Mouse (Mus musculus) kidney, adult 8-10 months (tissue): ENCODE data around the gene 2410015M20Rik.

Experiments used
- DNase-seq, 2 experiments: peaks; one replicate each; pipeline ENCODE4 v3.0.0; 2022

2410015M20Rik gene

DNA sequence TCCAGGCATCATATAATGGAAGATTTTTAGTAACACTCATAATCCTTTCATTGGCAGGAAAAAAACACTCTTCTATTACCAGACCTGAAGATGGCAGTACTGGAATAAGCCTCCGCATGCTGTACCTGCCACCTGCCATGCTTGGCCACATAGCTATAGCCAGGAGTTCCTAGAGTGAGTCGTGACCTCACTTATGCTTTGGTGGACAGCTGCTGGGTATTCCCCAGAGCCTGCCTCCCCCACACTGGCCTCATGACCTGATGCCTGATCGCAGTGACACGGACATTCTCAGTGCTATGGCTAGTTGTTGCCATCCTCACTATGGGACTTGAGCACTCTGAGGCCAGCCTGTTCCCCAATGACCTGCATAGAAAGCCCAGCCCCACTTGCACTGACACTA lies 39.3 kb downstream of the 2410015M20Rik start:
- no peak for DNase-seq

DNA sequence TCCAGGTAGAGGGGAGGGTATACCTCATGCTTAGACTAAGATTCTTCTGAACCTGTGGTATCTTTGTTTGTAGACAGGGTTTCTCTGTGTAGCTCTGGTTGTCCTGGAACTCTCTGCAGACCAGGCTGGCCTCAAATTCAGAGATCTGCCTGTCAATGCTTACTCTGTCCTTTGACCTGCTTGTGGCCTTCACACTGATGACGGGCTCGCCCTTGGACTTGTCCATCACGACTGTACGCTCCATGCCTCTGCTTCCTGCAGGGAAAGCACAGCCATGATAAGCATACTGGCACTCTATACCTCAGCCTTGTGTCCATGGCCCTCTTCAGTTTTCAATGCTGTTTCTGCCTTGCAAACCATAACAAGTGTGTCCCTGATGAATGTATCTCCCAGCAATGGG lies 42.2 kb downstream of the 2410015M20Rik start:
- no peak for DNase-seq

DNA sequence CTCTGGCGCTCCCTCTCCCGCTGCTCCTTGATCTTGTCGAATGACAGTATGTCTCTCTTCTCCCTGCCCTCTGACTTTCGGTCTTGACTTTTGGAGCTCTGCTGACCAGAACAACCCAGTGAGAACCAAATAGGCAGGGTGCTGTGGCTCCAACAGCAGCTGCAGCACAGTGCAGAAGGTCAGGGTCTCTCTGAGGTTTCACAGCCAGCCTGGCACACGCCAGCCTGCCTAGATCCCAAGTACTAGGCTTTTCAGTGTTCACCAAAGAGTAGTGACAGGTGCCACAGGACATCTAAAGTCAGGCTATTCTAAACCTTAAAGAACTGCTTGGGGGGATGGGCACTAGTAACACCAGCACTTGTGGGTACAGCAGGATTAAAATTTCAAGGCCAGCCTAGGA lies 42.7 kb downstream of the 2410015M20Rik start:
- no peak for DNase-seq

DNA sequence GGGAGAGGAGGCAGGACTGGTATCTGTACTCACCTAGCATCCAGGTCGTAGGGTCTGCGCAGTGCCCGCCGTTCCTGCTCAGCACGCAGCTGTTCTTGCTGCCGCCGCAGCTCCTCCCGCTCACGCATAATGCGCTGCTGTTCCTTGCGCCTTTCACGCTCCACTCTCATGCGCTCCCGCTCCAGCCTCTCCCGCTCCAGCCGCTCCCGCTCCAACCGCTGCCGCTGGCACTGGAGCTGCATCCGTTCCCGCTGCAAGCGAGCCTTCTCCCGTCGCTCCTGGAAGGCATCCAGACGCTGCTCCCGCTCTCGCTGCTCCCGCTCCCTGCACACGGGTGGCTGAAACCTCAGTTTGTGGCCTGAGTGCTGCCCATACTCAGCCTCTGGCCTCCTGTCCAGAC lies 43.3 kb downstream of the 2410015M20Rik start:
- no peak for DNase-seq

DNA sequence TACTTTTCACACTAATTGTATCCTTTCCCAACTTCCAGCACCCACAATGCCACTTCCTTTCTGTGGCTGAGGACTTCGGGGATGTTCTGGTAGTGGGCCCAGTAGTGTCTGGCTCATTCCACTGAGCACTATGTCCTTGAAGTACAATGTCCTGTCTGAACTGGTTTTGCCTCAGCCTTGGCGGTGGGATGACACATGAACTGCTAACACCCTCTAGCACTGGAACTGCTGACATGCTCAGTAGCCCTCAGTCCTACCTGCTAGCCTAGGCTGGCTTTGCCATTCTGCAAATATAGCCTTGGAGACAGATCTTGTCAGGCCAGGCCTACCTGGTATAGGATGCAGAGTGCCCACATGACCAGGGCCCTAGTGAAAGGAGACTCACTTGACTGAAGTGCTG lies 47.7 kb downstream of the 2410015M20Rik start:
- no peak for DNase-seq

DNA sequence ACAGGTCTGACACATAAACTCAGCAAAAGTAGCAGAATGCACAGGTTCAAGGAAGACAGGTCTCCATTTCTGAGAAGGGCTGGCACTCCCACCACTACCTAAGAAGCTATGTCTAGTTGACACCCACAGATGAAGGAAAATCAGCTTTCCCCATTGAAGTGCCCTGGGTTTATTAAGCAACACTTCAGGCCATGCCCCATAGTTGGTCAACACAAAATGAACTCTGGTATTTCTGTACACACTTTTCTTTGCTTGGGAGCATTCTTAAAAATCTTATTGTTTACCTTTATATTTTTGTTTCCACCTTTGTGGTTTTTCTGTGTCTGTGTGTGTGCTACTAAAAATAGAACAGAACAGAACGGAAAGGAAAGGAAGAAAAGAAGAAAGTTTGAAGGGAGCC lies 49.4 kb downstream of the 2410015M20Rik start:
- DNase-seq = no peak

DNA sequence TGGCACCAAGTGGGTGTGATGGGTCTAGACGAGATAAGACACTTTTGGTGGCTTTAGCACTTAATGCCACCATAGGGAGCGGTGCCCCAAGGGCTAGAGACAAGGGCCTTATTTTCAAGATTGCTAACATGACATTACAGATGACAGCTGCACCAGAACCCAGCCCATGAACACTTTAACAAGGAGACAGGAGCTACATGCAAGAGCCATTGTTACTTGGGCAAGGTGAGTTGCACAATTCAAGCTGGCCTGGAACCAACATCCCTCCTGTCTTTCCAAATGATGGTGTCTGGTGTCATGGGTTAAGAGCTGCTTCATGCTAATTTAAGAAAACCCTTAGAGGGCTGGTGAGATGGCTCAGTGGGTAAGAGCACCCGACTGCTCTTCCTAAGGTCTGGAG lies 50.2 kb downstream of the 2410015M20Rik start:
- DNase-seq = no peak

DNA sequence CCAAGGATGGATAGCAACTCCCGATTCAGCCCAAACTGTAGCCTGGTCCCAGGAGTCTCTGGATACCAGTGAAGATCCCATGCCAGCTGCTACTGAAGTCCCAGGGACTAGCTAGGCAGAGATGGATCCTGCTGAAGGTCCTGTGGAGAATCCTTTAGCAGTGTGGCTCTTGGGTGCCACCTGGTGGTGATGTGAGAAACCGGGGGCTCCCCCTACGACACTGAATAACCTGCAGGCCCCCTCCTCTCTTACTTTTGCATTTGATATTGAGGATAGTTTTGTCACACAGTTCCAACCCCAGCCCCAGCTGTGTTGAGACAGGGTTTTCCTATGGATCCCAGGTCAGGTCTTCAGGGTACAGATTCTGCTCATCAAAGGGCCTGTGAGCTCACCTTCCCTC lies 51.1 kb downstream of the 2410015M20Rik start:
- DNase-seq = peak in 1 of 2 experiments; percentile 59
